Mouse (Mus musculus): Measurements from ENCODE around the gene Nmur1. TPM values are rescaled to one million over a fixed set of nuclear protein-coding genes. Genes with fewer than 3 reads are reported as not detected.

Nmur1 gene
- total and polyA plus RNA-seq, 3 experiments = not detected

GRCm38 (mm10) chr1:86398222-86398621 lies 27.8 kb downstream of the Nmur1 start:
- DNase-seq (ENCODE audit: low read depth, low spot score) = peak; percentile 74
- H3K27ac ChIP-seq (ENCODE audit: control insufficient read depth, low read depth, low read length) = peak overlapping the region; percentile 89
- TF ChIP-seq MAZ (IDR thresholded peaks at IDR 0.05; ENCODE audit: low read depth, low read length) (no peak), ETS1 (IDR thresholded peaks at IDR 0.05; ENCODE audit: low read depth, low read length) (peak; percentile 70), ZNF384 (IDR thresholded peaks at IDR 0.05; ENCODE audit: low read depth, low read length) (no peak), POLR2A (IDR thresholded peaks at IDR 0.05; ENCODE audit: control insufficient read depth in 1 of 2, insufficient read depth in 1 of 2, low read depth in 1 of 2, low read length in 2 of 2, poor library complexity in 1 of 2) (peak; percentile 28 to 35; a peak in 1 of 4 replicates), TCF12 (IDR thresholded peaks at IDR 0.05; ENCODE audit: low read depth, low read length) (peak; percentile 31; the same call in 1 of the 2 replicates), MAX (IDR thresholded peaks at IDR 0.05; ENCODE audit: low read length) (0 out of 2 replicates have a peak, but pooled peaks have one; percentile 18), NELFE (IDR thresholded peaks at IDR 0.05; ENCODE audit: low read depth, low read length) (peak; percentile 26), EP300 (IDR thresholded peaks at IDR 0.05; ENCODE audit: low read depth in 1 of 2, low read length in 2 of 2) (peak; percentile 10 to 52; a peak in 3 of 4 replicates), USF1 (IDR thresholded peaks at IDR 0.05; ENCODE audit: low read depth, low read length) (no peak), BHLHE40 (IDR thresholded peaks at IDR 0.05; ENCODE audit: borderline replicate concordance, low read depth, low read length) (no peak), CTCF (IDR thresholded peaks at IDR 0.05 in 2 of 3, conservative IDR thresholded peaks at IDR 0.05 in 1 of 3; ENCODE audit: control insufficient read depth in 1 of 3, insufficient read depth in 1 of 3, low read depth in 2 of 3, low read length in 3 of 3, poor library complexity in 1 of 3, severe bottlenecking in 1 of 3) (no peak), MEF2A (IDR thresholded peaks at IDR 0.05; ENCODE audit: extremely low read depth, insufficient replicate concordance, low read depth, low read length, poor library complexity, severe bottlenecking) (no peak), GATA1 (IDR thresholded peaks at IDR 0.05; ENCODE audit: low read depth, low read length) (no peak), SIN3A (IDR thresholded peaks at IDR 0.05; ENCODE audit: low read length) (peak; percentile 41; the same call in 1 of the 2 replicates), MYB (IDR thresholded peaks at IDR 0.05; ENCODE audit: low read depth, low read length) (peak; percentile 48; the same call in 1 of the 2 replicates), TBP (IDR thresholded peaks at IDR 0.05; ENCODE audit: low read depth, low read length) (0 out of 2 replicates have a peak, but pooled peaks have one; percentile 15)
- H3K27me3 ChIP-seq (ENCODE audit: control insufficient read depth in 1 of 2, insufficient read depth in 2 of 2, low read length in 2 of 2) = no peaks in the 10 kb centered on the region
- H3K9ac ChIP-seq (ENCODE audit: control insufficient read depth, low read depth, low read length, poor library complexity, severe bottlenecking) = peak overlapping the region; percentile 45
- no peaks in the 10 kb centered on the region for H3K9me3 ChIP-seq (replicated peaks; ENCODE audit: insufficient read depth, low read length)
- H3K4me3 ChIP-seq (ENCODE audit: control insufficient read depth in 1 of 2, insufficient read depth in 1 of 2, low read depth in 2 of 2, low read length in 2 of 2) = no peak overlapping the region
- peaks cover 27 to 37% of the 10 kb centered on the region in 2 experiments for H3K4me1 ChIP-seq (ENCODE audit: control insufficient read depth in 1 of 2, insufficient read depth in 2 of 2, low read length in 2 of 2)
- no peaks in the 10 kb centered on the region for H3K79me2 ChIP-seq (ENCODE audit: control insufficient read depth, insufficient read depth, low read length, poor library complexity)
- H3K36me3 ChIP-seq (ENCODE audit: control insufficient read depth in 1 of 2, insufficient read depth in 2 of 2, low read length in 2 of 2) = peaks cover 0 to 37% of the 10 kb centered on the region in 2 experiments; a peak in 2 of 4 replicates

GRCm38 (mm10) chr1:86397621-86398020 lies 28.4 kb downstream of the Nmur1 start:
- H3K9me3 ChIP-seq (replicated peaks; ENCODE audit: insufficient read depth, low read length) = no peaks in the 10 kb centered on the region
- H3K27me3 ChIP-seq (ENCODE audit: control insufficient read depth in 1 of 2, insufficient read depth in 2 of 2, low read length in 2 of 2) = no peaks in the 10 kb centered on the region
- TF ChIP-seq MEF2A (IDR thresholded peaks at IDR 0.05; ENCODE audit: extremely low read depth, insufficient replicate concordance, low read depth, low read length, poor library complexity, severe bottlenecking) (no peak), ZKSCAN1 (IDR thresholded peaks at IDR 0.05; ENCODE audit: low read depth, low read length) (no peak), MAX (IDR thresholded peaks at IDR 0.05; ENCODE audit: low read length) (no peak), MAFK (IDR thresholded peaks at IDR 0.05; ENCODE audit: borderline replicate concordance, low read depth, low read length) (no peak)
- H3K9ac ChIP-seq (ENCODE audit: control insufficient read depth, low read depth, low read length, poor library complexity, severe bottlenecking) = no peak overlapping the region
- no peak overlapping the region for H3K4me3 ChIP-seq (ENCODE audit: control insufficient read depth in 1 of 2, insufficient read depth in 1 of 2, low read depth in 2 of 2, low read length in 2 of 2)
- DNase-seq (ENCODE audit: low read depth, low spot score) = no peak
- H3K36me3 ChIP-seq (ENCODE audit: control insufficient read depth in 1 of 2, insufficient read depth in 2 of 2, low read length in 2 of 2) = peaks cover 0 to 40% of the 10 kb centered on the region in 2 experiments; a peak in 2 of 4 replicates
- no peaks in the 10 kb centered on the region for H3K79me2 ChIP-seq (ENCODE audit: control insufficient read depth, insufficient read depth, low read length, poor library complexity)
- H3K4me1 ChIP-seq (ENCODE audit: control insufficient read depth in 1 of 2, insufficient read depth in 2 of 2, low read length in 2 of 2) = peaks cover 27 to 40% of the 10 kb centered on the region in 2 experiments
- peak overlapping the region; percentile 89 for H3K27ac ChIP-seq (ENCODE audit: control insufficient read depth, low read depth, low read length)
